Mouse (Mus musculus) heart, embryonic 11.5 days (tissue): ENCODE data around the gene Lrig3. TPM values are rescaled to one million over a fixed set of nuclear protein-coding genes. Genes with fewer than 3 reads are reported as not detected.

Source experiments
- ATAC-seq: fragments of 200-750 bp; cut with Nextera tagmentation; replicated peaks from 2 replicates; pipeline ENCODE4 v1.8.0; 2017; ENCODE audit warnings: moderate library complexity; ENCODE audit not compliant: insufficient number of reproducible peaks, low FRiP score, low TSS enrichment
- H3K27ac ChIP-seq: fragments of 300-500 bp; sonication (generic); 2 replicates; pipeline ENCODE4 v1.5.1; 2014; ENCODE audit warnings: mild to moderate bottlenecking, low read depth, low read length
- H3K27me3 ChIP-seq: fragments of 300-500 bp; sonication (generic); 2 replicates; pipeline ENCODE4 v1.6.1; 2014; ENCODE audit warnings: mild to moderate bottlenecking, low read length, mixed read lengths; ENCODE audit not compliant: control insufficient read depth, insufficient read depth
- H3K36me3 ChIP-seq: fragments of 300-500 bp; sonication (generic); 2 replicates; pipeline ENCODE4 v1.6.1; 2014; ENCODE audit warnings: mild to moderate bottlenecking, low read length, moderate library complexity, mixed read lengths; ENCODE audit not compliant: control insufficient read depth, insufficient read depth
- H3K4me1 ChIP-seq: fragments of 300-500 bp; sonication (generic); 2 replicates; pipeline ENCODE4 v1.6.1; 2014; ENCODE audit warnings: low read length; ENCODE audit not compliant: control insufficient read depth, insufficient read depth
- H3K4me2 ChIP-seq: fragments of 300-500 bp; sonication (generic); 2 replicates; pipeline ENCODE4 v1.6.1; 2014; ENCODE audit warnings: mild to moderate bottlenecking, moderate library complexity
- H3K4me3 ChIP-seq: fragments of 300-500 bp; sonication (generic); 2 replicates; pipeline ENCODE4 v1.5.1; 2014; ENCODE audit warnings: low read depth, low read length
- H3K9ac ChIP-seq: fragments of 300-500 bp; sonication (generic); 2 replicates; pipeline ENCODE4 v1.6.1; 2014; ENCODE audit warnings: mild to moderate bottlenecking, low read depth, low read length, moderate library complexity
- H3K9me3 ChIP-seq: fragments of 300-500 bp; sonication (generic); replicated peaks from 2 replicates; pipeline ENCODE4 v1.6.1; 2016; ENCODE audit warnings: low read length; ENCODE audit not compliant: control insufficient read depth
- WGBS: fragments of 180-500 bp; shearing (Covaris S2); extraction: QIAGEN DNeasy Blood & Tissue Kit; methylation state at CpG from one replicate; pipeline ENCODE4 v1.1.7; 2014; ENCODE audit not compliant: insufficient replicate concordance; 5-methylcytosine and 5-hydroxymethylcytosine counted together
- polyA plus RNA-seq: library from polyadenylated mRNA; unstranded; fragments of >200 nt; fragmentation: Nextera tagmentation; extraction: Ambion mirVana; gene quantifications from 2 replicates; pipeline ENCODE4 v1.2.1, GENCODE M21; 2014

The Lrig3 gene
- polyA plus RNA-seq, 1 experiment from 2014 or later: 2.6 TPM

DNA sequence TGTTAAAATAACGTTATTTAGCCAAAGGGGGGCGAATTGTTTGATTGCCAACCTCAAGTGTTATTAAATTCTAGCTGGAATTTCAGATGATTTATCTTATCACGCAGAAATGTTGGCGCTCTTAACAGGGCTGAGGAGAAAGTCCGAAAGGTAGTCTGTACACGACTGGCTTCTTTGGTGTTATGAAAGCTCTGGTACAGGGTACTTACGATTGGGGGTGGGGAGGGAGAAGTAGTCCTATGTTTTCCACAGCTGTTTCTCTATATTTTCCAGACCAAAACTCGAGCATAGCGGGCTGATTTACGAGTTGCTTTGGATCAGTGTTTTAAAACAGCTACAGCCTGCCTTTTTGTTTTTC is 3.1 kb downstream of the Lrig3 start:
- Histone ChIP-seq H3K4me3 (peak overlapping the region; percentile 1; the same call in 1 of the 2 replicates), H3K4me2 (peak overlapping the region; percentile 97), H3K9me3 (no peaks in the 10 kb centered on the region), H3K27me3 (peaks cover 40% of the 10 kb centered on the region), H3K27ac (no peak overlapping the region), H3K9ac (no peak overlapping the region), H3K36me3 (no peaks in the 10 kb centered on the region), H3K4me1 (peaks cover 2% of the 10 kb centered on the region; the same call in 1 of the 2 replicates)
- ATAC-seq: no peak
- WGBS: 34% methylated on average over 10 of the region's 10 CpGs

DNA sequence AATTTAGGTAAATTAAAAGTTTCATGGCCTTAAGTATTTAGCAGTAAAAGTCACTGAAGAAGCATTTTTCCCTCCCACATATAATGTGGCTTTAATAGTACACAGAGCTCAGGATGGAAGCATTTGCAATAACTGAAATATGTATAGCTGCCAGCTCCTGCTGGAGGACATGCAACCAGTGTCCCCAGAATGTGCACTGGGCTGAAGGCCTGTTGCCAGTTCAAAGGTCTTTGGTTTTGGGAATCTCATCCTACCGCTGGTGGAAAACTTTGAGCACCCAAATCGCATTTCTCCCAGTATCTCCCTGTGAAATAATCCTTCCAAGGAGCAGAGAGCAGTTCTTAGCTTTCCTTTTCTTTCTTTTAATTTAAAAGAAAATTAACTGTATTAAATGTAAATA is 4.1 kb downstream of the Lrig3 start:
- H3K4me1 ChIP-seq: peaks cover 2% of the 10 kb centered on the region; the same call in 1 of the 2 replicates
- ATAC-seq: no peak
- peaks cover 33% of the 10 kb centered on the region for H3K27me3 ChIP-seq
- no peaks in the 10 kb centered on the region for H3K36me3 ChIP-seq
- WGBS: 69% methylated on average over 2 of the region's 2 CpGs
- no peak overlapping the region for H3K27ac ChIP-seq
- H3K9ac ChIP-seq: no peak overlapping the region
- H3K4me2 ChIP-seq: no peak overlapping the region
- H3K9me3 ChIP-seq: no peaks in the 10 kb centered on the region
- no peak overlapping the region for H3K4me3 ChIP-seq

DNA sequence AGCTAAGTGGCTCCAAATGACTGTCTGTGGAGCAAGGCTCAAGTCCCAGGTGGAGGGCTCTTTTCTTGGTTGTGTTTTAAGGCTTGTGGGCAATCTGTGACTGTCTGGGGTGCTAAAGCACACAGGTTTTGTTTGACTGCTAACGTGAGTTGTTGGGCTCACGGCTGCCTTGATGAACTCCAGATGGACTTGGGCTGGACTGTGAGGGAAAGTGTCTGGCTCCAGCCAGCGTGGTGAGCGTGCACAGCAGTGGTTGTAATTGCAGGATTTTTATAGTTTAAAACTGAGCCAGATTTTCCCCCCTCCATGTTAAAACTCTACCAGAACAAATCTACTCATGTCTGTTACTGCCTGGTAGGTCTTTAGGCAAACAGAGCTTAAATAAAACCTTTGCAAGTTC is 4.5 kb downstream of the Lrig3 start:
- Histone ChIP-seq H3K36me3 (no peaks in the 10 kb centered on the region), H3K4me3 (no peak overlapping the region), H3K9ac (no peak overlapping the region)

DNA sequence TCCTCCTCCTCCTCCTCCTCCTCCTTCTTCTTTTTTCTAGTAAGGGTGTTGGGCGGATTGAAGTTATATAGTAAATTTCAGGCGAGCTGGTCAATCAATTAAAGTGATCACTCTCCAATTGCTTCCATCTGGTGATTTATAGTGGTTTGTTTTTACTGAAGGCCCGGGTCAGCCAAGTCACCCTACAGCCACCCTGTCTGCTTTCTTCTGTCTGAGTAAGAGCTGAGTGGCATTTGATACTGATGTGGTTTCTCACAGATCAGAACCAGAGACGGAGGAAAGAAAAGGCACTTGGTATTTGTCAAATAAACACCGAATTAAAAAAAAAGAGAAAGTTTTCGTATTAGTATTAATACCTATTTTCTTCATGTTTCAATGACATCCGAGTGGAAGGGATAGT is 7.8 kb downstream of the Lrig3 start:
- WGBS: 68% methylated on average over 7 of the region's 7 CpGs
- no peak overlapping the region for H3K27ac ChIP-seq
- H3K4me3 ChIP-seq: no peak overlapping the region
- no peak for ATAC-seq
- H3K9me3 ChIP-seq: no peaks in the 10 kb centered on the region
- no peak overlapping the region for H3K4me2 ChIP-seq
- no peak overlapping the region for H3K9ac ChIP-seq
- peaks cover 15% of the 10 kb centered on the region for H3K27me3 ChIP-seq
- H3K36me3 ChIP-seq: no peaks in the 10 kb centered on the region
- no peaks in the 10 kb centered on the region for H3K4me1 ChIP-seq

More for the DNA sequence above, 4.5 kb downstream of the Lrig3 start:
- no peak for ATAC-seq
- WGBS: 35% methylated on average over 4 of the region's 4 CpGs
- H3K27ac ChIP-seq: no peak overlapping the region
- no peaks in the 10 kb centered on the region for H3K9me3 ChIP-seq
- peaks cover 1% of the 10 kb centered on the region; the same call in 1 of the 2 replicates for H3K4me1 ChIP-seq
- H3K4me2 ChIP-seq: no peak overlapping the region
- peaks cover 32% of the 10 kb centered on the region for H3K27me3 ChIP-seq

DNA sequence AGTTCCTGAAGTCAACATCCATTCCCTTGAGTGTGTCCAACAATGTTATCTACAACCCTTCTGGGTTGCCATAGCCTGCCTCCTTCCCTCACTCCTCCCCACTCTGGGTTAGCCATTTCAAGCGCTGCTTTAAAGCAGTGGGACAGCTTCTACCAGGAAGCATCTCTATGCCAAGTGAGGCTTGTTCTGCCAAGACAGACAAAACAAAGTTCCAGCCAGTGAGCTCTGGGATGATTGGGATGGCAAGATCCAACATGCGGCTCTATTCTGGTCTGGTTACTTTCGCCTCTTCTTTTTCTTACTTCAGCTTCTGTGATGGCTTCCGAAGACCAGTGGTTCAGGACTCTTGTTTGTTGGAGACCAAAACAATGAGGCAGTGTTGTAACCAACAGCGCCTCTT is 16.0 kb downstream of the Lrig3 start:
- Histone ChIP-seq H3K9ac (no peak overlapping the region), H3K9me3 (no peaks in the 10 kb centered on the region), H3K4me2 (no peak overlapping the region), H3K4me1 (no peaks in the 10 kb centered on the region), H3K27me3 (no peaks in the 10 kb centered on the region), H3K36me3 (no peaks in the 10 kb centered on the region), H3K27ac (no peak overlapping the region), H3K4me3 (no peak overlapping the region)
- no peak for ATAC-seq
- WGBS: 91% methylated on average over 5 of the region's 5 CpGs

DNA sequence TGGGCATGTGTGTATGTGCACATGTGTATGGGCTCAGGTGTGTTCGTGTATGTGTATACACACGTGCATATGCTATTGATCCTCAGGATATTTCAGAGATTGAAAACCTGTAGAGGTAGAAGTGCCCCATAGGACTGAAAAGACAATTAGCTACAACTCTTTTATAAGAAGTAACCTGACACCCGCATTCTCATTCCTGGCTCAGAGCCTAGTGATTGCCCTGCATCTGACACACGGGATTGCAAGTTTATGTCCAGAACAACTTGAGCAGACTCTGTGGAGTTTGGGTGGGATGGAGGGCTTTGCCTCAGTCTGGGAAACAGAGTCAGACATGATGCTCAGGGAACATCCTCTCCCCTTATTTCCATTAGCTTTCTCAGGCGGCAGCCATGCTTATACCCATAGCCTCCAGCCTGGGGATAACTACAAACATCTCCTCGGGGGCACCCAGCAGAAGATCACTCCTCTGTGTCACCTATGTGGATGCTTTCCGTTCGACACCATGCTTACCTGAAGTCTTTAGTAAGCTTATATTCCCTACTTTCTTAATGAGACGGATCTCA is 18.6 kb downstream of the Lrig3 start:
- 81% methylated on average over 9 of the region's 9 CpGs for WGBS
- no peaks in the 10 kb centered on the region for H3K4me1 ChIP-seq

DNA sequence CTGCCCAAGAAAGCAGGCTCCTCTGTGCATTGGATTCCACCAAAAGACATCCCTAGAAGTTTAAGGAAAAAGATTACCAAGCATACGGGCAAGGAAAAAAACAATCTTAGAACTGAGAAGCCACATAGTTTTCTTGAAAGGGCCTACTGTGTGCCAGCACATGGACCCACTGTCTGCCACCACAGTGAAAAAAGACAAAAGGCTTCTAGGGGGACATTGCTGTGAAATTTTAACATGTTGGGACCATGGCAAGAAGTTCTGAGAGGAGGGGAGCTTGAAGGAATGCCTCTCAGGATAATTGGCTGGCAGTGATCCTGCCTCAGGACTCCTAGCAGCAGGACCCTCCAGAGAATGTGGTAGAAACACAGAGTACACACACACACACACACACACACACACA is 19.8 kb downstream of the Lrig3 start:
- 94% methylated on average over 1 of the region's 1 CpGs for WGBS
- ATAC-seq: no peak
- Histone ChIP-seq H3K27me3 (no peaks in the 10 kb centered on the region), H3K4me1 (no peaks in the 10 kb centered on the region), H3K27ac (no peak overlapping the region), H3K9me3 (no peaks in the 10 kb centered on the region), H3K36me3 (no peaks in the 10 kb centered on the region), H3K4me3 (no peak overlapping the region), H3K4me2 (no peak overlapping the region), H3K9ac (no peak overlapping the region)

More for the DNA sequence above, 18.6 kb downstream of the Lrig3 start:
- Histone ChIP-seq H3K9me3 (no peaks in the 10 kb centered on the region), H3K36me3 (no peaks in the 10 kb centered on the region), H3K4me2 (no peak overlapping the region), H3K4me3 (no peak overlapping the region), H3K9ac (no peak overlapping the region), H3K27ac (no peak overlapping the region), H3K27me3 (no peaks in the 10 kb centered on the region)
- no peak for ATAC-seq

DNA sequence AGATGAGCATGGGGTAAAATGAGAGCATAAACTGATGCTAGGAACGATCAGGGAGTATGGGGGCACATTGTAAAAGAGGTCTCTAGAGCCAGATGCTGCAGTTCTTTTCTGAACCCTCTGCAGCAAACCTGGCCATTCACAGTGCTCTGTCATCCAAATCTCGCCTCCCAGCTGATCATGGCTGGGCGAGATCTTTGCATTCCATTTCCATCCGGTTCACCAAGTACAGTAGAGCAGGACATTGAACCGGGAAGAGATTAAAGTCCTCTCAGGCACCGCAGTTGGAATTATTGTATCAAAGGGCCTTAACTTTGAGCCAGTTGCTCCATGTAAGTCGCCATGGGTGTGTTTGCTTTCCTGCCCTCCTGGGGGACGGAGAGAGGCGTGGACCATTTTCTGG is 20.5 kb downstream of the Lrig3 start:
- no peaks in the 10 kb centered on the region for H3K4me1 ChIP-seq
- H3K36me3 ChIP-seq: no peaks in the 10 kb centered on the region
- ATAC-seq: no peak

DNA sequence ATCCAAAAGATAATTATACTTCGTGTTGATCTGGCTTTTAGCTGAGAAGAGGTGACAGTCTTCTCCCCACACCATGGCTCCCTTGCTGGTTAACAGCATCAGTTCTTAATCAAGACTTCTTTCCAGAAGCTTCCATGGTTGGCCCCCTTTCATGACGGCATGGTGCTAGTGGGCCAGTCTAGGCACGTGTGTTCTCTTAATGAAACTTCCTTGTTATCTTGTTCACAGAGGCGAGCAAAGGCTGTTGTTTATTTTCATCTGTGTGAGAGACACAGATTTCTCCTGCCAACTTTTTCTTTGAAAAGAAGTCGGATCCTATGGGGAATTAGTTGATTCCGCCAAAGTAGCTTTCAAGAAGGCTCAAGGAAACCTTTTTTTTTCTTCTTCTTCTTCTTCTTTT is 21.3 kb downstream of the Lrig3 start:
- ATAC-seq: no peak
- Histone ChIP-seq H3K9me3 (no peaks in the 10 kb centered on the region), H3K27me3 (no peaks in the 10 kb centered on the region), H3K4me1 (no peaks in the 10 kb centered on the region), H3K4me3 (no peak overlapping the region), H3K27ac (no peak overlapping the region), H3K36me3 (no peaks in the 10 kb centered on the region), H3K9ac (no peak overlapping the region), H3K4me2 (no peak overlapping the region)
- WGBS: 64% methylated on average over 6 of the region's 6 CpGs

More for the DNA sequence above, 20.5 kb downstream of the Lrig3 start:
- no peak overlapping the region for H3K4me3 ChIP-seq
- no peaks in the 10 kb centered on the region for H3K9me3 ChIP-seq
- no peak overlapping the region for H3K9ac ChIP-seq
- H3K27me3 ChIP-seq: no peaks in the 10 kb centered on the region
- 83% methylated on average over 9 of the region's 9 CpGs for WGBS
- H3K27ac ChIP-seq: no peak overlapping the region
- no peak overlapping the region for H3K4me2 ChIP-seq
